Mouse (Mus musculus) right cerebral cortex, postnatal 14 days (tissue): ENCODE results near the gene Myo3b.
"Not testable (repeated sequence)": the region's sequence is repeated elsewhere in the genome, so short reads cannot be mapped to it uniquely, and the experiment has no call there.

Experiments used
- DNase-seq: peaks from one replicate; pipeline ENCODE4 v3.0.0; 2022

Myo3b gene

GRCm38 (mm10) chr2:70038752-70039151 is at the start of gene Myo3b:
Gene Myo3b, plus strand, starts transcription at chr2:70039126.
- no peak for DNase-seq

DNA sequence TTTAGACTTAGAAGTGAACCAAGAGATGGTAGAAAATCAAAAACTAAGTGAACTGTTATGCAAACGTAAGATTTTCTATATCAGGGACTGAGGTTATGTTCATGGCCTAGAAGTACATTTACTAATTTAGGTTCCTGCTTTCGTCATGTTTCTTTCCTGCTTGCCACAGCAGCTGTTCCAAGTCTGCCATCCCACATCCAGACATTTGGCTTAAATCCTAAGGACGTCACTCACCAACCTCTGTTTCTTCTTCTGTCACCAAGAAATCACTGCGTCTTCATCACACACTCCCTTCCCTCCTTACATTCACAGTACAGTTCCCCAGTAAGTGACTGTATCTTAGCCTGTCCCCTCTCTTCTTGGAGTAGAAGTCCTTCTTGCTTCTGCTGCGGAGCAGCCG is 49.7 kb upstream of the Myo3b start:
- DNase-seq: no peak

DNA sequence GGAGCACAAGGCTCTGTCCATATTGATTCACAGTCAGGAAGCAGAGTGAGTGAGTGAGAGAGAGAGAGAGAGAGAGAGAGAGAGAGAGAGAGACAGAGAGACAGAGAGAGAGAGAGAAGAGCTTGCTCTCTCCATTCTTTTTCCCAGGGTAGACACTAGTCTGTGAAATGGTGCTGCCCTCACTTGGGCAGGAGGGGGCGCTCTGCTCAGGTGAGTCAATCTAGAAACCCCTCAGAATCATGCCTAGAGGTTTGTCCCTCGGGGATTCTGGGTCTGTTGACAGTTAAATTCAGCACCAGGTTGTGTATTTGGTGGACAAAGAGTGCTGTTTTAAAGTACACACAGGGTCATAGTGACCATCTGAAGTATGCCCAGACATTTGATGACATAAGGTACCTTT is 48.3 kb upstream of the Myo3b start:
- DNase-seq: no peak

- not testable (repeated sequence) for DNase-seq
Measured at GRCm38 (mm10) chr2:69994082-69994736, 44.7 kb upstream of the Myo3b start.

- DNase-seq: no peak
Measured at GRCm38 (mm10) chr2:69994779-69995178, 44.1 kb upstream of the Myo3b start.

GRCm38 (mm10) chr2:69999097-69999770 is 39.7 kb upstream of the Myo3b start:
- no peak for DNase-seq

DNA sequence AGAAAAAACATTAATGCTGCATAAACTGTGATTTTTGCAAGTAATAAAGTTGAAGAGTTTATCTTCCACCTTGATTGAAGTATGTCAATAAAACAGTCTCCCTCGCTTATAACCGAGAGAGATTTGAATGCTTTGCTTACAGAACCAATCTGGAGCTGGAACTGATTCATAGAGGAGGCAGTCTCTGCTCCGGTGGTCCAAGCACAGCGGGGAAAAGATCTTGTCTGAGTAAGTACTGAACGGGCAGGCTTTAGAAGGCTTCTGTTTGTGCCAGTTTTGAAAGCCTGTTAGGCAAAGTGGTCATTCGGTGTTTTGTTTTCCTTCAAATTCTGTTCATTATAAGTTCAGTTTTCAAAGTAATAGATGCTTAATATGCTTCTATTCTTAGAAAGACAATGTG is 38.6 kb upstream of the Myo3b start:
- no peak for DNase-seq

- no peak for DNase-seq
Measured at GRCm38 (mm10) chr2:70006492-70006891, 32.4 kb upstream of the Myo3b start.

- no peak for DNase-seq
Measured at GRCm38 (mm10) chr2:70012941-70013340, 26.0 kb upstream of the Myo3b start.

GRCm38 (mm10) chr2:70018236-70018635 is 20.7 kb upstream of the Myo3b start:
- no peak for DNase-seq

- no peak for DNase-seq
Measured at GRCm38 (mm10) chr2:70024454-70024853, 14.5 kb upstream of the Myo3b start.

- no peak for DNase-seq
Measured at GRCm38 (mm10) chr2:70025711-70026110, 13.2 kb upstream of the Myo3b start.

DNA sequence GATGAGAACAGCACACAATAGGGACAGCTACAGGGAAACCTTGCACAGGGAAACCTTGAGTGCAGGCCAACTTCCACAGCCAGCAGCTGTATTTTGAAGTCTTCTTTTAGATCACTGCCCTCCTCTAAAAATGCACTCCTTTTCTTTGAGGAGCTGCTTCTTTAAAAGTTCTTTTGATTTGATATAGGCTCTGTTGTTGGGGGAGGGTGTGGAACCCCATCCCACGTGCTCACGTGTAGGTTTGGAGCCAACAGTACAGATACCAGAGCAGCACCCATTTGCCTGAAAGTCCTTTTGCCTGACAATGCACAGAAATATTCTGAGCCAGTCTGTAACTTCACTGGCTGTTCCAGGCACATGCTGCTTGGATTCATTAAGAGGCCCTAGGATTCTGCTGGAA is 7.5 kb upstream of the Myo3b start:
- DNase-seq: no peak

GRCm38 (mm10) chr2:70034895-70035294 is 4.0 kb upstream of the Myo3b start:
- no peak for DNase-seq

DNA sequence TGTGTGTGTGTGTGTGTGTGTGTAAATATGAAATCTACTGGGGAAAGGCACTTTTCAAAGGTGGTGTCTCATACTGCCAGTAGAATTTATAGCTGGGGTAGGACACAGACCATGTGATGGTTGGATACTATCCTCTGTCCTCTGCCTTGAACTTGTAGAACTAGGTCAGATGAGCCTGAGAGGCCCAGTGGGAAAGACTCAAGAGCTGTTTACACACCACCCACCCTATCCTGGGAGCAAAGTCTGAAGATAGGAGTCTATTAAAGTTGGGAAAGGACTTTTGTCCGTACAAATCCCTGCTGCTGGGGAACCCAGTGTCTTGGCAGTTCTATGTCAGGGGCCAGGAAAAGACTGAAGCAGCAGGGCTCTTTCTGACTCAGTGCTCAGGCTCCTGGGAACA is 3.6 kb upstream of the Myo3b start:
- DNase-seq: no peak

DNA sequence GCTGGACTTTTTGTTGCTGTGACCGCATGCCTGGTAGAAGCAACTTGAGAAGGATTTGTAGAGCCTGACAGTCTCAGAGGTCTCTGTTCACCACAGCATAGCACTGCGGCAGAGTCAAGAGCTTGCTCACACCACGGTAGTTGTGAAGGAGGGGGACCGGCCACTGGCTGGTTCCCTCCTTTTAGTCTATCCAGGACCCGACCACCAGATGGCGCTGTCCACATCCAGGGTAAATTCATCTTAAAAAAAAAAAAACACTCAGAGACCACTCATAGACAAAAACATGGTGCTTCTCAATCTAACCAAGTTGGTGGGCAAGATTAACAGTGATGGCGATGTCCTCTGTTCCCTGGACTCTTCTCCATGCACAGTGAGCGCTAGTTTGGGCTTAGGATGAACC is 1.7 kb upstream of the Myo3b start:
- DNase-seq: peak; percentile 42

DNA sequence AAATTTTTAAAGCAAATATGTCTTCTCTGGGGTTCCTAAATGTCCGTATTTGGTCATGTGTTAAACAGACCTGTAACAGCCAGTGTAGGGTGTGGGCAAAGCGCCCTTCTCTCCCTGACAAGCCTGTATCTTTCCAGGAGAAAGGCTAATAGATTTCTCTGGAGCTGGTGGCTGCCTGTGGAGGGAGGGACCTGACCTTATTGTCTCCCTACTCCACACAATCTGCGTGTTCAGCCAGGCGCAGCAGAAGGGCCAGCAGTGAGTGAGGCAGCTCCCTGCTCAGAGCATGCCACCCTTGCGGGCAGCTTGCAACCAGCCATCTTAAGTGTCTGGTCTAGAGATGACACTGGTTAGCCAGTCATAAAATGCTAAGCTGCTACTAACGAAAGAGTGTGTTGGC is 5.5 kb downstream of the Myo3b start:
- DNase-seq: no peak

DNA sequence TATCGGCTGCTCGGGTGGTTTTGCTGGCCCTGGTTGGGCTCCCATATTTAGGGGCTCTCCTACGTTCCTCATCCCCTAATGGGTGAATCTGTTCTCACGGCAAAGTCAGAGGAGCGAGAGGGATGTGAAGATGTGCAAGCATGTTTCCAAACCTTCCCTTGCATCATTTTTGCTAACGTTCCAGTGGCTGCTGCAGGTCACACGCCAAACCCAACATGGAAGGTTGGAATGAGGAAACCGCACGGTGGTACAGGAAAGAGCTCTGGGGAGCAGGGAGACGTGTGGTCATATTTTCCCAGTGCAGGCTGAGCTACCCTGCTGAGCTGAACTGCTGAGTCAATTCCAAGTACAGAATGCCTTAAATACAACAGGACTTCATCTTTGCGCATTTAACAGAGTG is 8.9 kb downstream of the Myo3b start:
- no peak for DNase-seq

- DNase-seq: no peak
Measured at GRCm38 (mm10) chr2:70053803-70054202, 14.9 kb downstream of the Myo3b start.

DNA sequence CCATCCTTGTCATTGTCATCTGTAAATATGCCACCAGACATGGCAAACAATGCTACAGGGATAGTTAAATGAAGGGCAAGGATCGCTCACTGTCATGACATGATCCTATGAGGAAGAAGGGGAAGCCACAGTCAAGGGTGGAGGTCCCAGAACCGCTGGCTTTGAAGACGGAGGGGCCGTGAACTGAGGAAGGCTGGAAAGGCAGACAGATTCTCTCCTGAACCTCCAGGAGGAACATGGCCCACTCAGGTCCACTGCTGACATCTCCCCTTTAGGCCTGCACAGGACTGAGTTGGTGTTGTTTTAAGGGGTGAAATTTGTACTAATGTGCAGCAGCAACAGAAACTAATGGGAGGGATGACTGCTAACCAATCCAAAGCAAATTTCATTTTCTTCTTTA is 19.3 kb downstream of the Myo3b start:
- DNase-seq: no peak

DNA sequence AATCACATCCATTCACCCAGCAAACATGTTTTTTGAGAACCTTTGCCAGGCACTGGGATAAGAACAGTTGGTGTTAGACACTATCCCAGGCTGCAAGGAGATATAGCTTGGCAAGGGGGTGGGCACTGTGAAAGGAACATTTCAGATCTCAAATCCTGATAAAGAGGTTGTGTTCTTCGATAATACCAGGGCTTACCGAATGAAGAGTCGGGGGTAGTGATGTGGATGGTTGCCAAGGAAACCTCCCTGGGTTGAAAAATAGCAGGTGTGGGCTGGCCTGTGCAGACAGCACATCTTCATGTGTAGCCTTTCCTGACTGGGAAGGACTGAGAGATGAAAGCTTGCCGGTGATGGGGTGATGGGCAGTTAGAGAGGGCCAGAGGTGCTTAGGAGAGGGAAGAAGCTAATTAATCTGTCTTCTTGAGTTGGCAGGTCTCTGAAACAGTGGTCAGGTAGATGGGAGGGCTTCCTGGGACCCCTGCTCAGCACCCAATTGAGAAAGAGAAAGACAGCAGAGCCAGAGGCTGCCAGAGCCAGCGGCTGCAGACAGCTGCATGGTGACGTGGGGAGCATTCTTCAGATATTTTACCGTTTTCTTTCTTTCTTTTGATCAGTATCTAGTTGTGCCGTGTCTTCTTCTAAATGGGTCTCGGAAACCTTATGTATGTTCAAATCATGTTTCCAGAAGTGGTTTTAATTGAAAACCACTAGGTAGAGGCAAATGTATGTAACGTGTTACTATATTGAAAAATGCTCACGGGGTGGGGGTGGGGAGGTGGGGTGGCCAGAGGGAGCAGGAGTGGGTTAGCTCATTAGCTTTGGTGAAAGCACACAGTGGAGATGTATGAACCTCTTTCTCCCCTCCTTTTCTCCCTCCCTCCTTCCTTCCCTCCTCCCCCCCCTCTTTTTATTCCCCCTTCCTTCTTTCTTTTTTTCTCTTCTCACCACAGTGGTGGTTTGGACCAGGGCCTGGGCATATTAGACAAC is 21.7 kb downstream of the Myo3b start:
- DNase-seq: no peak

DNA sequence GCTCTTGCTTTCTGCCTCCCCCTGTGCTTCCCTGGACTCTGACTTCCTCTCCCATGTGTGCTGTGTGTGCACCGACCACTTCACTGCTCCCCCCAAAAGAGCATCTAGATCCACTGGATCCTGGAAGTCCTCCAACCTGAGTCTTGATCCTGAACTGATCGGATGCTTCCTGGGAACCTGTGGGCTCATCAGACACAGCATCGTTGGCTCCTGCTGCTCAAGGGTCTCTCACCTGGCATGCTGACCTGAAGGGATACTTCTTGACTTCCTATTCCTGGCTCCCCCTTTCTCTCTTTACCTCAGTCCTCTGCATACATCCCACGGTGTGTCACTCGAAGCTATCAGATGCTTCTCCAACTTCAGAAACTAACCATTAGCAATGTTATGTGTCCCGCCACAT is 26.2 kb downstream of the Myo3b start:
- no peak for DNase-seq

GRCm38 (mm10) chr2:70065729-70066300 is 26.9 kb downstream of the Myo3b start:
- no peak for DNase-seq
